Mouse (Mus musculus) spleen, adult 2 months (tissue): Measurements from ENCODE around the gene Mfn2.

Experiments
- CTCF ChIP-seq: fragments of 200-500 bp; IDR thresholded peaks from 2 replicates; pipeline ENCODE4 v1.5.1; 2011; ENCODE audit warnings: mild to moderate bottlenecking, inconsistent platforms; ENCODE audit not compliant: insufficient read depth, insufficient read length, insufficient replicate concordance; ENCODE audit errors: extremely low read depth
- POLR2A ChIP-seq: fragments of 200-500 bp; IDR thresholded peaks from 2 replicates; pipeline ENCODE4 v1.6.1; 2011; ENCODE audit warnings: low read depth, low read length, inconsistent platforms

GRCm38 (mm10) chr4:147900452-147900851, 4.1 kb downstream of the Mfn2 start:
- TF ChIP-seq CTCF, result no peak
- TF ChIP-seq POLR2A, result no peak
